22 mouse cellular contexts compared by ENCODE assay signal in the genomic region with DNA sequence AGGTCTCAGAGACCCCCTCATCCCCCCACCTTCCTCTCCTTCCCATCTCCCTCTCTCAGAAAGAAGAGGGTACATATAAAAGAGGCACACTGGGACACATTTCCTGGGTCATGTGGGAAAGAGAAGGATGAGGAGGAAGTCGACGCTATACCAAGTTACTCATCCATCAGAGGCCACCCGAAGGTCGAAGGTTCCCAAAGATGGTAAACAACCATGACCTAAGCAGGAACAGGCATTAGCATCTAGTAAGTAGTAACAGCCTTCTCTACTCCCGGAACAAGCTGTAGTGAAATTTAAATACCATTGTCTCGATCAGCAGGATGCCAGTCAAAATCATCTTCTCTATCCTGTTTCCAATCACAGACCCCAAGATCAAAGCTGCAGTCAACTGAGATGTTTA. TPM values are rescaled to one million over a fixed set of nuclear protein-coding genes. Genes with fewer than 3 reads are reported as not detected.
"Had no signal": no experiment of that assay in that cellular context is flagged by ENCODE, and none has a peak within 500 bp of the region (broad histone marks: within the 10 kb centered on the region; RNA-seq: fewer than 3 reads in every experiment).

No protein-coding gene starts in this region.

- H3K27me3 ChIP-seq: lung, embryonic 15.5 days had no signal

- H3K9me3 ChIP-seq: lung, embryonic 15.5 days; megakaryocyte, embryonic 14.5 days; neural tube, embryonic 13.5 days; neural tube, embryonic 15.5 days had no signal

- H3K4me2 ChIP-seq: lung, embryonic 15.5 days; midbrain, embryonic 11.5 days; neural tube, embryonic 13.5 days; neural tube, embryonic 15.5 days had no signal

- H3K36me3 ChIP-seq: lung, embryonic 15.5 days; neural tube, embryonic 13.5 days; neural tube, embryonic 15.5 days had no signal

- H3K4me3 ChIP-seq: lung, embryonic 15.5 days; megakaryocyte, embryonic 14.5 days; myocyte; neural tube, embryonic 13.5 days; neural tube, embryonic 15.5 days had no signal

- H3K9ac ChIP-seq: lung, embryonic 15.5 days; neural tube, embryonic 13.5 days; neural tube, embryonic 15.5 days had no signal

- ATAC-seq: lung, postnatal 0 days; midbrain, embryonic 16.5 days had no signal

- H3K27ac ChIP-seq: lung, embryonic 15.5 days; macrophage; neural tube, embryonic 13.5 days; neural tube, embryonic 15.5 days had no signal

- H3K4me1 ChIP-seq: lung, embryonic 15.5 days; megakaryocyte, embryonic 14.5 days; neural tube, embryonic 13.5 days; neural tube, embryonic 15.5 days had no signal

- DNase-seq: lung, adult 2 months; lung, postnatal 14 days; lung, postnatal 36 days; midbrain, embryonic 14.5 days; retina, postnatal 1 day; right cerebral cortex, adult 18-20 months; right cerebral cortex, postnatal 25 days; right cerebral cortex, postnatal 4 days; spleen, adult 18-20 months; thymus, adult 18-20 months; thymus, postnatal 14 days; thymus, postnatal 36 days had no signal

RNA-seq across cellular contexts. Expression of a gene that starts 53.8 kb away (rescaled TPM):
- total RNA-seq: megakaryocyte progenitor cell, adult 5-6 weeks had no signal
- polyA plus RNA-seq: macrophage, myocyte had no signal
